Mouse (Mus musculus): ENCODE results near the gene Alyref2. TPM values are rescaled to one million over a fixed set of nuclear protein-coding genes. Genes with fewer than 3 reads are reported as not detected.

The Alyref2 gene
- polyA plus RNA-seq, 1 experiment from 2014 or later, result 14.9 TPM

DNA sequence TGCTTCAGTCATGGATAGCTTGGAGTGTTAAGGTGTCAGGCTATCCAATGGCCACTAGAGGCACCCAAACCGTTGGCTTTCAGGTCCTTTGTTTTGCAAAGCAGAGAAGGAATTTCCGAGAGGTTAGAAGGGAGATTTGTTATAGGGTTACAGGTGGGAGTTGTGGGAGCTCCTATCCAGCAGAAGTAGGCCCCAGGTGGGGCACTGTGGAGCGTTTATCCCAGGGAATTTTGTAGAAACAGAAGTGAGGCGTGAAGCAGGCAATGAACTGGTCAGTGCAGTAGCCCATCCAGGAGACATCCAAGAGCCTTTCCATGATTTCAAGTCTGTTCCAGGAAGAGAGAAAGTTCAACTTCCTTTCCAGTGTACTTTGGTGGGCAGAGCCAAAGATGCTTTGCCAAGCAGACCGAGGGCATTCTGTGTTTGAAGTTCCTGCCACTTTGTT, 1.6 kb upstream of the Alyref2 start:
- Histone ChIP-seq H3K4me2 (peak overlapping the region; percentile 65), H3K4me3 (no peak overlapping the region), H3K9me3 (no peaks in the 10 kb centered on the region), H3K4me1 (peaks cover 7% of the 10 kb centered on the region; the same call in 1 of the 2 replicates), H3K9ac (peak overlapping the region; percentile 55; the same call in 1 of the 2 replicates), H3K27ac (peak overlapping the region; percentile 77), H3K27me3 (no peaks in the 10 kb centered on the region), H3K36me3 (no peaks in the 10 kb centered on the region)
- WGBS, result 4% methylated on average over 5 of the region's 5 CpGs
- no peak for ATAC-seq (ENCODE audit: insufficient number of reproducible peaks, insufficient read depth, low FRiP score, low TSS enrichment, low read depth)

DNA sequence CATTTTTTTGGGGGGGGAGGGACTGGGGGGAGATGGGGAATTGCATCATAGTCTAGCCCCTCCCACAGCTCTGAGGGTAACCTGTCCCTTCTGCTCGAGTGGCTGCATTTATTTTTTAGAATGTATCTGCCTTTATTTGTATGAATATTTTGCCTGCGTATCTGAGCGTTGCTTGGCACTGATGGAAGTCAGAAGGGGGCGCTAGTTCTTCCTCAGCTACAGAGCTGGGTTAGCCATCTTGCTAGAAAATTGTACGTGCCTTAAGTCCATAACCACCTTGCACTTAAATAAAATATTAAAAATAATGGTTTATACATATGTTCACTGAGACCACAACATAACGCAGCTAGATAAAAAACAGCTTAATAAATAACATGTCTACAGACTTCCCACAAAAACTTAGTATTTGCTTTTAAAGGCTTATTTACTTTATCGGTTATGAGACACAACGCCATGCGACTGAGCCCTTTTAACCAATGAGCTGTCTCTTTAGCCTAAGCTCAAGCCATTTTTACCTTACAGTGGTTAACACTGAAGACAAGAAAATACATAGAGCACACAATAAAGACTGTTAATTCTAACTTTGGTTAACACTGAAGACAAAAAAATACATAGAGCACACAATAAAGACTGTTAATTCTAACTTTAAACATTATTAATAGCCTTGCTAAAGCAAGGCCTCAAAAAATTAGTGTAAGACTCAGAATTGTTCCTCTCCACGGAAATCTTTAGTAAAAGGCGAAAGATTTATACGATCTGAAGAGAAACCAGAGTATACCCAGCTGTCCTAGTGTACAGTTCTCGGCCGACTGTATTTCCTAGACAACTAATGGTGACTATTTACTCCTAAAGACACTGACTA, 659 bp upstream of the Alyref2 start:
- under 1% methylated on average over 14 of the region's 14 CpGs for WGBS
- Histone ChIP-seq H3K36me3 (no peaks in the 10 kb centered on the region), H3K9me3 (no peaks in the 10 kb centered on the region), H3K4me2 (peak overlapping the region; percentile 65), H3K4me1 (peaks cover 7% of the 10 kb centered on the region; the same call in 1 of the 2 replicates), H3K27me3 (no peaks in the 10 kb centered on the region), H3K9ac (no peak overlapping the region), H3K4me3 (peak overlapping the region; percentile 57), H3K27ac (peak overlapping the region; percentile 97)
- peak; percentile 79 for ATAC-seq (ENCODE audit: insufficient number of reproducible peaks, insufficient read depth, low FRiP score, low TSS enrichment, low read depth)

DNA sequence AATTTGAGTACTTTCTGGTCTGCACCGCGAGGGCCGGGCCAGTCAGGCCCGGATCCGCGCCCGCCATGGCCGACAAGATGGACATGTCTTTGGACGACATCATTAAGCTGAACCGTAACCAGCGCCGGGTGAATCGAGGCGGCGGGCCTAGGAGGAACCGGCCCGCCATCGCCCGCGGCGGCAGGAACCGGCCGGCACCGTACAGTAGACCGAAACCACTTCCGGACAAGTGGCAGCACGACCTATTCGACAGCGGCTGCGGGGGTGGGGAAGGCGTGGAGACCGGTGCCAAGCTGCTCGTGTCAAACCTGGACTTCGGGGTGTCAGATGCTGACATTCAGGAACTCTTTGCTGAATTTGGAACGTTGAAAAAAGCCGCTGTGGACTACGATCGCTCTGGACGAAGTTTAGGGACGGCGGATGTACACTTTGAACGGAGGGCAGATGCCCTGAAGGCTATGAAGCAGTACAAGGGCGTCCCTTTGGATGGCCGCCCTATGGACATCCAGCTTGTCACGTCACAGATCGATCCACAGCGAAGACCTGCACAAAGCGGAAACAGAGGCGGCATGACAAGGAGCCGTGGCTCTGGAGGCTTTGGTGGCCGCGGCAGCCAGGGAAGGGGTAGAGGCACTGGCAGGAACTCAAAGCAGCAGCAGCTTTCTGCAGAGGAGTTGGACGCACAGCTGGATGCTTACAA, 464 bp downstream of the Alyref2 start:
- Histone ChIP-seq H3K27me3 (no peaks in the 10 kb centered on the region), H3K4me3 (peak overlapping the region; percentile 57), H3K9me3 (no peaks in the 10 kb centered on the region), H3K27ac (peak overlapping the region; percentile 97), H3K4me2 (peak overlapping the region; percentile 65), H3K9ac (peak overlapping the region; percentile 78), H3K36me3 (no peaks in the 10 kb centered on the region), H3K4me1 (peaks cover 7% of the 10 kb centered on the region; the same call in 1 of the 2 replicates)
- WGBS, result under 1% methylated on average over 53 of the region's 53 CpGs
- ATAC-seq (ENCODE audit: insufficient number of reproducible peaks, insufficient read depth, low FRiP score, low TSS enrichment, low read depth), result peak; percentile 68

DNA sequence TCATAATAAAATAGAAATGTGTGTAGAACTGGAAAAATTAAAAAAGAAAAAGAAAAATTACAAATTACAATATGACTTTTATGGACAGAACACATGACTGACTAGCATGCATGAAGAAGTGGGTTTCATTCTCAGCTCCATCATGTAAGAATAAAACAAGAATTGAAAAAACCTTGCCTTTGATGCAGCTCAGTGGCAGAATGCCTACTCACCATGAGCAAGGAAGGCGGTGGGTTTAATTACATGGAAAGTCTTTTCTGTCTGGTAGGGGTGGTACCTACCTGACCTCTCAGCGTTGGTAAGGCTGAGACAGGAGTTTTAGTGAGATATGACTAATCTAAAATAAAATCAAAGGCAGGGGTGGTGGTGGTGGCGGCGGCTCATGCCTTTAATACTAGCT, 1.3 kb downstream of the Alyref2 start:
- Histone ChIP-seq H3K4me3 (peak overlapping the region; percentile 14), H3K27me3 (no peaks in the 10 kb centered on the region), H3K36me3 (no peaks in the 10 kb centered on the region), H3K4me2 (peak overlapping the region; percentile 65), H3K9me3 (no peaks in the 10 kb centered on the region), H3K4me1 (peaks cover 7% of the 10 kb centered on the region; the same call in 1 of the 2 replicates), H3K27ac (no peak overlapping the region), H3K9ac (no peak overlapping the region)
- no peak for ATAC-seq (ENCODE audit: insufficient number of reproducible peaks, insufficient read depth, low FRiP score, low TSS enrichment, low read depth)
- WGBS, result 79% methylated on average over 4 of the region's 4 CpGs

DNA sequence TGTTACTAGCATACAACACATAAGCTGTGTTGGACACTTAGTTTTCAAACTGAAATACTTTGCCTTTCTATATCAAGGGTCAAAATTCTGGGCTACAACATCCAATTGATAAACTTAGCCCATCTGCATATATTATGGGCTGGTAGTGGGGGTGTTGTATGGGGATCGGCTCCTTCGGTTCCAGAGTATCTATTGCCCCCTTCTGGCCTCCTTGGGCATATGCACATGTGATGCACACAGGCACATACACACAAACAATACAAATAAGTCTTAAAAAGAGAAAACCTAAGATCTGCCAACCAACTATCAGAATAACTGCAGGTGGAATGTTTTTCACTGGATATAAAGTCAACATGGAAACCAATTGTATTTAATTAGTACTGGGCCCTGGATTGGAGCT, 10.0 kb downstream of the Alyref2 start:
- Histone ChIP-seq H3K27ac (no peak overlapping the region), H3K36me3 (no peaks in the 10 kb centered on the region), H3K4me1 (no peaks in the 10 kb centered on the region), H3K27me3 (no peaks in the 10 kb centered on the region), H3K9ac (no peak overlapping the region), H3K9me3 (no peaks in the 10 kb centered on the region), H3K4me3 (no peak overlapping the region), H3K4me2 (no peak overlapping the region)
- ATAC-seq (ENCODE audit: insufficient number of reproducible peaks, insufficient read depth, low FRiP score, low TSS enrichment, low read depth), result no peak
- WGBS, result 88% methylated on average over 2 of the region's 2 CpGs

DNA sequence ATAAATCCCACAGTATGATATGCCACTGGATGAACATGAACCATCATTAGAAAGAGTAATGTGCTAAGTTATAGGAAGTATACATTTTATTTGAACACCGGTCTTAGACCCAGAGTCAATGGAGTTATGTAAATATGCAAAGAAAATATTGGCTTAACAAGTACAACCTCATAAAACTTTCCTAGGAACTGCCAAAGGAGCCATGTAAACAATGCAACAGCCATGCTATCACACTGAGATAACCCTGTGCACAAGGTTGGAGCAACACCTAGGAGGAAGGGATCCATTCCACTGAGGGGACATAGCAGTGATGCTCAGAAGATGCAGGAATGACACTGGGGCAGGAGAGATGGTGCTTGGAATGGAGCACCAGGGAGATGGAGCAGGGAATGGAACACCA, 10.5 kb downstream of the Alyref2 start:
- Histone ChIP-seq H3K9me3 (no peaks in the 10 kb centered on the region), H3K27ac (no peak overlapping the region)
- no peak for ATAC-seq (ENCODE audit: insufficient number of reproducible peaks, insufficient read depth, low FRiP score, low TSS enrichment, low read depth)

DNA sequence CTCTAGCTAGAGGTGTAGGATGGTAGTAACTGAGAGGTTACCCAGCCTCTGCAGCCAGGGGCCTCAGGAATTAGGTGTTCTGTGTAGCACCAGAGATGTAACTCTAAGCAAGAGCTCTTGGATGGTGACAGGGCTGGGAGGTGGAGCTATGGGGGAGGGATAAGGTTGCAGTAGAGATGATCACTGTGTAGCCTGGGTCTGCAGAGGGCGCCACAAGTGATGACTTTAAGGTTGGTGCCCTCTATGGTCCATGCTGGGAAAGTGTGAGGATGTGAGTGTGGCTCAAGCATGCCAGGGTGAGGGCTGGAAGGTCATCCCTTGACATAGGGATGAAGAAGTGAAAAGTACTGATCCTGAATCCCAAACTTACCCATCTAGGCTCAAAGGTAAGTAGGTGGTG, 11.8 kb downstream of the Alyref2 start:
- Histone ChIP-seq H3K9ac (no peak overlapping the region), H3K4me3 (no peak overlapping the region), H3K27ac (no peak overlapping the region), H3K4me1 (no peaks in the 10 kb centered on the region), H3K27me3 (no peaks in the 10 kb centered on the region), H3K9me3 (no peaks in the 10 kb centered on the region), H3K4me2 (no peak overlapping the region), H3K36me3 (no peaks in the 10 kb centered on the region)
- no peak for ATAC-seq (ENCODE audit: insufficient number of reproducible peaks, insufficient read depth, low FRiP score, low TSS enrichment, low read depth)
- WGBS, result 11% methylated on average over 1 of the region's 1 CpGs

More for the DNA sequence above, 10.5 kb downstream of the Alyref2 start:
- no peaks in the 10 kb centered on the region for H3K27me3 ChIP-seq
- H3K4me3 ChIP-seq, result no peak overlapping the region
- H3K9ac ChIP-seq, result no peak overlapping the region
- H3K36me3 ChIP-seq, result no peaks in the 10 kb centered on the region
- WGBS, result 96% methylated on average over 1 of the region's 1 CpGs
- H3K4me1 ChIP-seq, result no peaks in the 10 kb centered on the region
- H3K4me2 ChIP-seq, result no peak overlapping the region

DNA sequence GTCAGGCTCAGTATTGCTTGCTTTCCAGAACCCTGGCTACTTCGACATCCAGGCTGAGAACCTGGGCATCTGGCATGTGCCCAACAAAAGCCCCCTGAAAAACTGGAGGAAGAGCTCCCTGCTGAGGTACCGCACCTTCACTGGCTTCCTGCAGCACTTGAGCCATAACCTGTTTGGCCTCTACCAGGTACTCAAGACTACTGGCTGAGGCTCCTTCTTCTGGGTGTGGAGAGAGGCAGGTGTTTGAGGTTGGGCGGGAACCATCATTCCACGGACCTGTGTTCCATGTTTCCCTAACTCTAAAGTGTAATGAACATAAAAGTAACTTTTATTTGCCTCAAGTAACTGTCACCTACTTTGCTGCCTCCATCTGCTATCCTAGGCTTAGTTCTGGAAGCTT, 12.3 kb downstream of the Alyref2 start:
- Histone ChIP-seq H3K27me3 (no peaks in the 10 kb centered on the region), H3K4me1 (no peaks in the 10 kb centered on the region), H3K4me3 (no peak overlapping the region), H3K9me3 (no peaks in the 10 kb centered on the region), H3K9ac (no peak overlapping the region), H3K27ac (no peak overlapping the region), H3K36me3 (no peaks in the 10 kb centered on the region), H3K4me2 (no peak overlapping the region)
- no peak for ATAC-seq (ENCODE audit: insufficient number of reproducible peaks, insufficient read depth, low FRiP score, low TSS enrichment, low read depth)
- WGBS, result 85% methylated on average over 4 of the region's 4 CpGs

DNA sequence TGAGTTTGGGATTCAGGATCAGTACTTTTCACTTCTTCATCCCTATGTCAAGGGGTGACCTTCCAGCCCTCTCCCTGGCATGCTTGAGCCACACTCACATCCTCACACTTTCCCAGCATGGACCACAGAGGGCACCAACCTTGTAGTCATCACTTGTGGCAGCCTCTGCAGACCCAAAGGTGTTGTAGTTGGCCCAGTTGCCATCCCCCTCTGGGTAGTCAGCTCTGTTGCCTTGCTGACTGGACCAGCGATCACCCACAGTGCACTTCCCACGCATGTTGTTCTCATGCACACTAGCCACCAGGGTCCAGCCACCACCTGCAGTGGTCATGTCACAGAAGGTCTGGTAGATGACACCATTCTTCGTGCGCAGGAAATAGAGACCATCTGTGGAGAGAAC, 28.1 kb downstream of the Alyref2 start:
- no peaks in the 10 kb centered on the region for H3K27me3 ChIP-seq
- H3K4me1 ChIP-seq, result no peaks in the 10 kb centered on the region
- H3K36me3 ChIP-seq, result no peaks in the 10 kb centered on the region
- no peaks in the 10 kb centered on the region for H3K9me3 ChIP-seq
- WGBS, result 89% methylated on average over 4 of the region's 4 CpGs
- H3K4me2 ChIP-seq, result no peak overlapping the region
- no peak overlapping the region for H3K9ac ChIP-seq
- H3K4me3 ChIP-seq, result no peak overlapping the region
- no peak for ATAC-seq (ENCODE audit: insufficient number of reproducible peaks, insufficient read depth, low FRiP score, low TSS enrichment, low read depth)
- no peak overlapping the region for H3K27ac ChIP-seq

DNA sequence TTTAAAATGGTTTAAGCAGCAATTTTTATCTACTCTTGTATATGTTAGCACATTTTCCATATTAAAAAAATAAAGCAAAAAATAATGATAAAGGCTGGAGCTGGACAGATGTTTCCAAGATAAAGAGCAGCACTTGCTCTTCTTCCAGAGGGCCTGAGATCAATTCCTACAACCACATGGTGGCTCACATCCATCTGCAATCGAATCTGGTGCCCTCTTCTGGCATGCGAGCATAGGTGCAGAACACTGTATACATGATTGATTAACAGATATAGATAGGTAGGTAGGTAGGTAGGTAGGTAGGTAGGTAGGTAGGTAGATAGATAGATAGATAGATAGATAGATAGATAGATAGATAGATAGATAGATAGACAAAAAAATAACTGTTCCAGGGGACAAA, 29.6 kb downstream of the Alyref2 start:
- Histone ChIP-seq H3K27ac (no peak overlapping the region), H3K9me3 (no peaks in the 10 kb centered on the region), H3K4me1 (no peaks in the 10 kb centered on the region), H3K27me3 (no peaks in the 10 kb centered on the region), H3K4me2 (no peak overlapping the region), H3K4me3 (no peak overlapping the region), H3K36me3 (no peaks in the 10 kb centered on the region), H3K9ac (no peak overlapping the region)
- no peak for ATAC-seq (ENCODE audit: insufficient number of reproducible peaks, insufficient read depth, low FRiP score, low TSS enrichment, low read depth)
- WGBS, result 52% methylated on average over 2 of the region's 2 CpGs

DNA sequence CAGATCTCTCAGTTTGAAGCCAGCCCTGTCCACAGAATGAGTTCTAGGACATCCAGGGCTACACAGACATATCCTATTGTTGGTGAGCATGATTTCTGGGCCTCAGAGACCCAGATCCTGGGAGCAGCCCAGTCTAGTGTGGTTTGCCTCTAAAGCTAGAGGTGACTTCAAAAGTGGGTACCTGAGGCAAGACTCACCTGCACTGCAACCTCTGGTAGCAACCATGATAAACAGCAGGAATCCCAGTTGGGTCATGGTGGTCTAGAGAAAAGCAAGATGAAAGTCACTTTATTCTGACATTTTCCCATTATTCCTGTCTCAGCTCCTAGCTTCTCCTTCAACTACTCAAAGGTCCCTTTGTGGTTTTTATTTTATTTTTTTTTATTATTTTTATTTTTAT, 31.3 kb downstream of the Alyref2 start:
- Histone ChIP-seq H3K4me2 (no peak overlapping the region), H3K9me3 (peaks cover 7% of the 10 kb centered on the region; the same call in 1 of the 2 replicates), H3K9ac (no peak overlapping the region), H3K27me3 (no peaks in the 10 kb centered on the region), H3K27ac (no peak overlapping the region), H3K36me3 (no peaks in the 10 kb centered on the region), H3K4me3 (no peak overlapping the region), H3K4me1 (no peaks in the 10 kb centered on the region)
- no peak for ATAC-seq (ENCODE audit: insufficient number of reproducible peaks, insufficient read depth, low FRiP score, low TSS enrichment, low read depth)

DNA sequence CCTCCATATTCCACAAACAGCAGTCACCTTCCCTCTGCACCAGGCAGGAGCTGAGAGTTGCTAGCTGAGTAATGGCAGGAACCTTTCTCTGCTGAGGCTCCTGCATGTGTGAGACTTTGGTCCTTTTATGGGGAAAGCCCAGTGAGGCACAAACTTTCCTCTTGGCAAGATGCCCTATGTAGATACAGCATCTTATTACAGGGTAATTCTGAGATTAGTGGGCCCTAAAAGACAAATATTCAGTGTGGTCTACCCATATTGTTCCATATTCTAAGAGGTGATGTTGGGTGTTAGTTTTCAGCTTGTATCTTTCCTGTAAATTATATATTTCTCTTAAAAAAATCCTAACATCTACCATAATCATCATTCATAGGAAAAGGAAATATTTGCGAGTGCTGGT, 31.9 kb downstream of the Alyref2 start, which contains the start of gene Itln1:
Gene Itln1 (minus strand): TSS at position 101 of the 400 bp plus-strand sequence.
- Histone ChIP-seq H3K4me2 (no peak within 1 kb of the TSS), H3K36me3 (no peaks in the 10 kb centered on the region), H3K27ac (no peak within 1 kb of the TSS), H3K4me1 (no peaks in the 10 kb centered on the region), H3K9me3 (peaks cover 7% of the 10 kb centered on the region; the same call in 1 of the 2 replicates), H3K27me3 (no peaks in the 10 kb centered on the region), H3K4me3 (no peak within 1 kb of the TSS), H3K9ac (no peak within 1 kb of the TSS)
- 92% methylated on average over 1 of the region's 1 CpGs for WGBS
- ATAC-seq (ENCODE audit: insufficient number of reproducible peaks, insufficient read depth, low FRiP score, low TSS enrichment, low read depth), result no peak

Measured in embryonic facial prominence, embryonic 13.5 days (tissue).